Mouse (Mus musculus): ENCODE measurements around the gene S100a3.

DNA sequence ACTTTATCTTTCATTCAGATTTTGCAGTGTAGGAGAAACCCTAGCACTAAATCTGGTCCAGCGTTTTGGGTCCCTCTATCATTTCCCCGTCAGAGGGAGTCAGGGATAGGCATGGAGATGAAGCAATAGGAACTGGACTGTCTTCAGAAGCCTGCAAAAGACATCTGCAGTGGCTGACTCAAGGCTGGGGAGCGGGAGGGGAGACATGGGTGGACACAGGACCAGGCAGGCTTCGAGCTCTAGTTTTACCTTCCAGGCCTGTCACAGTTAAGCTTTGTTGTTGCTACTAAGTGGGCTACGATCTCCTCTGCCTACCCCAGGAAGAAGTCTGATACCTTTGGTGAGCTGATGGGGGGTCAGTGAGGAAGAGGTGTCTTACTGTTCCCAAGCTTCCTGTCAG, 48.1 kb upstream of the S100a3 start:
- TF ChIP-seq CTCF (IDR thresholded peaks at IDR 0.05; ENCODE audit: borderline replicate concordance, insufficient read depth, low read depth, low read length) = no peak
- no peak for TF ChIP-seq POLR2A (IDR thresholded peaks at IDR 0.05; ENCODE audit: borderline replicate concordance, insufficient read depth, low read length)
